Mouse (Mus musculus) thymus, adult 2 months (tissue): Measurements from ENCODE around the gene Tmem150c. TPM values are rescaled to one million over a fixed set of nuclear protein-coding genes. Genes with fewer than 3 reads are reported as not detected.

ENCODE experiments used
- DNase-seq: peaks from one replicate; pipeline ENCODE4 v3.0.0; 2021
- H3K27ac ChIP-seq: fragments of 200-500 bp; 2 replicates; pipeline ENCODE4 v1.5.1; 2012; ENCODE audit warnings: low read length, control low read depth; ENCODE audit not compliant: control insufficient read depth, insufficient read depth
- H3K27me3 ChIP-seq: fragments of 200-500 bp; 2 replicates; pipeline ENCODE4 v1.6.1; 2012; ENCODE audit warnings: mild to moderate bottlenecking, low read length, moderate library complexity, mixed read lengths; ENCODE audit not compliant: control insufficient read depth, insufficient read depth
- H3K36me3 ChIP-seq: fragments of 200-500 bp; 2 replicates; pipeline ENCODE4 v1.6.1; 2012; ENCODE audit warnings: mild to moderate bottlenecking, low read length, moderate library complexity; ENCODE audit not compliant: control insufficient read depth, insufficient read depth
- H3K4me1 ChIP-seq: fragments of 200-500 bp; replicated peaks from 2 replicates; pipeline ENCODE4 v1.6.1; 2012; ENCODE audit warnings: low read length; ENCODE audit not compliant: control insufficient read depth, insufficient read depth
- H3K4me3 ChIP-seq: fragments of 200-500 bp; 2 replicates; pipeline ENCODE4 v1.5.1; 2012; ENCODE audit warnings: mild to moderate bottlenecking, low read length, control low read depth, moderate library complexity; ENCODE audit not compliant: control insufficient read depth, insufficient read depth
- CTCF ChIP-seq: fragments of 200-500 bp; IDR thresholded peaks from 2 replicates; pipeline ENCODE4 v1.5.1; 2012; ENCODE audit warnings: mild to moderate bottlenecking, control low read depth, low read length, moderate library complexity, borderline replicate concordance; ENCODE audit not compliant: control insufficient read depth, poor library complexity, insufficient read depth; ENCODE audit errors: extremely low read depth
- POLR2A ChIP-seq: fragments of 200-500 bp; IDR thresholded peaks from 2 replicates; pipeline ENCODE4 v1.6.1; 2012; ENCODE audit warnings: mild to moderate bottlenecking, low read length, control low read depth, moderate library complexity; ENCODE audit not compliant: control insufficient read depth, poor library complexity, insufficient read depth; ENCODE audit errors: extremely low read depth
- WGBS: fragments of 180-500 bp; shearing (Covaris S2); methylation state at CpG from one replicate; pipeline ENCODE4 v1.1.7; 2018; 5-methylcytosine and 5-hydroxymethylcytosine counted together
- polyA plus RNA-seq: library from polyadenylated mRNA; depleted of rRNA; stranded (reverse); fragments of >200 nt; gene quantifications from 2 replicates; pipeline ENCODE4 v1.2.3, GENCODE M21; 2012

The Tmem150c gene
- polyA plus RNA-seq, 1 experiment: 4.4 TPM

- Histone ChIP-seq H3K4me1 (peaks cover 3% of the 10 kb centered on the region; the same call in 1 of the 2 replicates), H3K27me3 (no peaks in the 10 kb centered on the region), H3K27ac (no peak overlapping the region), H3K36me3 (no peaks in the 10 kb centered on the region), H3K4me3 (no peak overlapping the region)
- TF ChIP-seq CTCF: no peak
- no peak for TF ChIP-seq POLR2A
- no peak for DNase-seq
- 95% methylated on average over 4 of the region's 4 CpGs for WGBS
Measured at GRCm38 (mm10) chr5:100044030-100044429, 115.6 kb downstream of the Tmem150c start.

- TF ChIP-seq CTCF (no peak), POLR2A (no peak)
- DNase-seq: no peak
- H3K27ac ChIP-seq: no peak overlapping the region
- no peaks in the 10 kb centered on the region for H3K36me3 ChIP-seq
- WGBS: 96% methylated on average over 5 of the region's 5 CpGs
- H3K4me3 ChIP-seq: no peak overlapping the region
- H3K4me1 ChIP-seq: peaks cover 3% of the 10 kb centered on the region; the same call in 1 of the 2 replicates
- no peaks in the 10 kb centered on the region for H3K27me3 ChIP-seq
Measured at GRCm38 (mm10) chr5:100043361-100043760, 116.2 kb downstream of the Tmem150c start.

- Histone ChIP-seq H3K27me3 (no peaks in the 10 kb centered on the region), H3K4me3 (no peak overlapping the region), H3K4me1 (peaks cover 3% of the 10 kb centered on the region; the same call in 1 of the 2 replicates), H3K36me3 (no peaks in the 10 kb centered on the region), H3K27ac (no peak overlapping the region)
- DNase-seq: no peak
- TF ChIP-seq POLR2A: no peak
- no peak for TF ChIP-seq CTCF
- 97% methylated on average over 8 of the region's 8 CpGs for WGBS
Measured at GRCm38 (mm10) chr5:100042467-100042866, 117.1 kb downstream of the Tmem150c start.

GRCm38 (mm10) chr5:100041272-100041671 is 118.3 kb downstream of the Tmem150c start:
- H3K4me1 ChIP-seq: peaks cover 6% of the 10 kb centered on the region
- TF ChIP-seq POLR2A (no peak), CTCF (no peak)
- WGBS: 98% methylated on average over 4 of the region's 4 CpGs
- no peaks in the 10 kb centered on the region for H3K27me3 ChIP-seq
- DNase-seq: no peak
- H3K27ac ChIP-seq: no peak overlapping the region
- H3K4me3 ChIP-seq: no peak overlapping the region
- peaks cover 6% of the 10 kb centered on the region; the same call in 1 of the 2 replicates for H3K36me3 ChIP-seq

- peak; percentile 42 for DNase-seq
- WGBS: 2% methylated on average over 19 of the region's 19 CpGs
- peaks cover 6% of the 10 kb centered on the region for H3K4me1 ChIP-seq
Measured at GRCm38 (mm10) chr5:100040281-100040784, 119.3 kb downstream of the Tmem150c start.

GRCm38 (mm10) chr5:100039602-100040142 is 119.9 kb downstream of the Tmem150c start, which contains the start of the genes Hnrnpdl and Enoph1:
Gene Hnrnpdl (minus strand): TSS chr5:100039664.
Gene Enoph1 (plus strand): TSS chr5:100039985.
- Histone ChIP-seq H3K4me3 (peak within 1 kb of the TSS; percentile 79), H3K36me3 (peaks cover 16% of the 10 kb centered on the region), H3K27ac (peak within 1 kb of the TSS; percentile 49), H3K27me3 (no peaks in the 10 kb centered on the region), H3K4me1 (peaks cover 6% of the 10 kb centered on the region)
- 0 out of 2 replicates have a peak, but pooled peaks have one; percentile 29 for TF ChIP-seq POLR2A
- no peak; the same call in 1 of the 2 replicates for TF ChIP-seq CTCF
- WGBS: under 1% methylated on average over 57 of the region's 57 CpGs
- peak; percentile 92 for DNase-seq

More at GRCm38 (mm10) chr5:100040281-100040784, 119.3 kb downstream of the Tmem150c start:
- TF ChIP-seq CTCF: no peak
- TF ChIP-seq POLR2A: no peak
- peak overlapping the region; percentile 49 for H3K27ac ChIP-seq
- H3K4me3 ChIP-seq: peak overlapping the region; percentile 79
- peaks cover 12% of the 10 kb centered on the region; the same call in 1 of the 2 replicates for H3K36me3 ChIP-seq
- no peaks in the 10 kb centered on the region for H3K27me3 ChIP-seq
